Mouse (Mus musculus): ENCODE measurements around the gene Fgfr1op.
"Not testable (repeated sequence)": the region's sequence is repeated elsewhere in the genome, so short reads cannot be mapped to it uniquely, and the experiment has no call there.

Fgfr1op gene

GRCm38 (mm10) chr17:8164701-8165607, at the start of gene Fgfr1op:
Gene Fgfr1op, plus strand, starts transcription at chr17:8165501.
- in situ Hi-C loops (cut with MboI; ENCODE audit: unreplicated experiment in 2 of 2), result not testable (repeated sequence)

DNA sequence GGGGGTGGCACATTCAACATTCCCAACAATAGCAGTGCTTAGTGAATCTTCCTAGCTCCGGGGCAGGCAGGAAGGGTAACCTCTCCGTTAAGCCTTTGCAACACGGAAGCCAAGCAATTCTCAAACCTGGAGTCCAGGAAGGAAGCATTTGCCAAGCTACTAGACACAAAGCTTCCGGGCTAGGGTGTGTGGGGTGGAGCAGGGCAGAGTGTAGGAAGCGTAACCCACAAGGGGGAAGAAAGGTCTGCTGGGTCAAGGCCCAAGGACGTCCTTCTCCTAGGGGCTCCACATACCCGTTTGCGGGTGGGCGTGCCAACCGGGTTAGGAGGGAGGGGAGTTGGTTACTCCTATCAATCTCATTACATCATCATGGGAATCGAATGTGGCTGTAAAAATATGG, 48.9 kb upstream of the Fgfr1op start:
- in situ Hi-C loops (cut with MboI; ENCODE audit: unreplicated experiment in 2 of 2), result not testable (repeated sequence)

GRCm38 (mm10) chr17:8116928-8117327, 48.4 kb upstream of the Fgfr1op start:
- in situ Hi-C loops (cut with MboI; ENCODE audit: unreplicated experiment in 2 of 2), result not testable (repeated sequence)

GRCm38 (mm10) chr17:8122974-8123373, 42.3 kb upstream of the Fgfr1op start:
- in situ Hi-C loops (cut with MboI; ENCODE audit: unreplicated experiment in 2 of 2), result not testable (repeated sequence)

- in situ Hi-C loops (cut with MboI; ENCODE audit: unreplicated experiment in 2 of 2), result not testable (repeated sequence)
These were observed 40.7 kb upstream of the Fgfr1op start for GRCm38 (mm10) chr17:8124586-8124985.

GRCm38 (mm10) chr17:8128326-8128993, 36.8 kb upstream of the Fgfr1op start:
- in situ Hi-C loops (cut with MboI; ENCODE audit: unreplicated experiment in 2 of 2), result not testable (repeated sequence)

DNA sequence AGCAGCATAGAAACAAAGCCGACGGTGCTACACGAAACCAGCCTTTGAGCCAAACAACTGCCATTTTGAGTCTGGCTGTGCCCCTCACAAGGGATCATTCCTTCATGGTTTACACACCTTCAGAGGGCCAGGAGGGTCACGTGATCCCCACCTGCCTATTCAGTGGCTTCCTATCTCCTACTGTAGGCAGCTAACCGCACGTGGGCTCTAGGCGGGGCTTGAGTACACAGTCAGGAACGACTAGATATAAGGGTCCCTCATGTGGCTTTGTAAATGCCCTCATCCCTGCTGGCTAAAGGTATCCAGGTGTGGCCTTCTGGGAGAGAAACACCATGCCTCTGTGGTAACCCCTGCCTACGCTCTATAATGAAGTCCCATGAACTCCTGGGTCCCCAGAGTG, 35.7 kb upstream of the Fgfr1op start:
- in situ Hi-C loops (cut with MboI; ENCODE audit: unreplicated experiment in 2 of 2), result not testable (repeated sequence)

DNA sequence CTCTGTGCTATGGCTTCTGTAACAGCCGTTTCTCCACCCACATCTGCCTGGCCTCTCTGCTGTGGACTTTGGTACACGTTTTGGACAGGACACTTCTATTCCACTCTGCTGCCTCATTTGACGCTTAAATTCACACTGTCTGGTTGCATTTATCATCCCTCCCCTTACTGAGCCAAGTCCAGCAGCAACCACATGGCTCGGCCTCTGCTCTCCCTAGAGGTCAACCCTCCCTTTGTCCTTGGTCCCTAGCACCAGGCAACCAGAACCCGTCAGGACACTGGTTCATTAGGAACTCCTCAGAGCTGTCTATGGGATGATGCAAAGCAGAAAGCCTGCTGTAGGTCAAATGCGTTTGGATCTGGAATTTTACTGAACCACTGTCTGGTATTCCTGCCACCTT, 34.5 kb upstream of the Fgfr1op start:
- in situ Hi-C loops (cut with MboI; ENCODE audit: unreplicated experiment in 2 of 2), result not testable (repeated sequence)

- in situ Hi-C loops (cut with MboI; ENCODE audit: unreplicated experiment in 2 of 2), result not testable (repeated sequence)
These were observed 27.2 kb upstream of the Fgfr1op start for GRCm38 (mm10) chr17:8138116-8138515.

- in situ Hi-C loops (cut with MboI; ENCODE audit: unreplicated experiment in 2 of 2), result not testable (repeated sequence)
These were observed 25.1 kb upstream of the Fgfr1op start for GRCm38 (mm10) chr17:8140210-8140609.

- in situ Hi-C loops (cut with MboI; ENCODE audit: unreplicated experiment in 2 of 2), result not testable (repeated sequence)
These were observed 21.3 kb upstream of the Fgfr1op start for GRCm38 (mm10) chr17:8143802-8144673.

DNA sequence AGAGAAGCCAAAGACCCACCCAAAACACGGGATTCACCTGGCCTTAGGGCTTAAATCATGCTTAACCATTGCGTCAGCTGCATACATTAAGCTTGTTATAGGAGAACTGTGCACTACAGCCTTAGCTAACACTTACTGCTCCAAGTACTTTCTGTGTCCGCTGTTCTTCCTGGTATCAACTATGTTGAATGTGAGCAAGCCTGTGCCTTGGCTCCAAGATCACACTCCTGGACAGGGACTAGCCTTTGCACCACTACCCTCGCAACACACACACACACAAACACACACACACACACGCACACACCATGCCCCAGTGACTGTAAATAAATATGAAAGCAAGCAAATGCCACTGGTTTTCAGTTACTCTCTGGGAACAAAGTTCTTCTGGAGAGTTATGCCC, 18.4 kb upstream of the Fgfr1op start:
- in situ Hi-C loops (cut with MboI; ENCODE audit: unreplicated experiment in 2 of 2), result not testable (repeated sequence)

DNA sequence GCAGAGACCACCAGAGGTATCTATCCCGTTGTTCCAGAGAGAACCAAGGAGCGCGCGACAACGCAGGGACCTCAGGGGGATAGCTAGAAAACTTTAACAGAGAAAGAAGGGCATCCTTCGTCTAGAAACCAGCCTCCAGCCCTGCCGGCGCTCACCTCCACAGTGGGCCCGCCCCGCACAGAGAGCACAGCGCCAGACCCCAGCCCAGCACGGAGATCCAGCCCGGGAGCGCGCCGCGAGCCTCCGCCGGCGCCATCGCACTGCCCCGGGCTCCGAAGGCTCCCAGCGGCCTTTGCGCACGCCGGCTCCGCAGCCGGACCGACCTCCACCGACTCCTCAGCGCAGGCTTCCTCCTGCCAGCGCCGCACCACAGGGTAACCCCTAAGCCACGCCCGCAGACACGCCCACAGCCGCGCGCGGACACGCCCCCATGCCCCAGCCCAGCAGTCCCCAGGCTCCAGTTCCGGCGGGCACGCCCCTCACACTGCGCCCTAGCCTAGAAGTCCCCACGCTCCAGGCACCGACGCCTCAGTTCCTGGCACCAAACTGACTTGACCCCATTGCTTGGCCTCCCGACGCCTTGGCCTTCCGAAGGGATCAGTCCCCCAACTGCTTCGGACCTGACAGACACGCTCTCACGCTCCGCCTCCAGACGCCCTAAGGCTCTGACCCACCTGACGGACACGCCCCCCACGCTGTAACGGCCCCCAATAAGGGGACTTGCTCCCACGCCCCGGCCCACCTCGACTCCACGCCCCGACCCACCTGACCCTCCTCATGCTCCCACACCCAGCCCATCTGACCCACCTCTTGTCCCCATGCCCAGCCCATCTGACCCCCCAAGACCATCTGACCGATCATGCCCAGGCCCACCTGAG, 17.6 kb upstream of the Fgfr1op start, which contains the start of the genes Gm49673 and Rnaset2a:
Gene Gm49673 (minus strand): TSS at position 350 of the 878 bp plus-strand sequence.
Gene Rnaset2a (minus strand): TSS at position 659 of the 878 bp plus-strand sequence.
- in situ Hi-C loops (cut with MboI; ENCODE audit: unreplicated experiment in 2 of 2), result not testable (repeated sequence)

DNA sequence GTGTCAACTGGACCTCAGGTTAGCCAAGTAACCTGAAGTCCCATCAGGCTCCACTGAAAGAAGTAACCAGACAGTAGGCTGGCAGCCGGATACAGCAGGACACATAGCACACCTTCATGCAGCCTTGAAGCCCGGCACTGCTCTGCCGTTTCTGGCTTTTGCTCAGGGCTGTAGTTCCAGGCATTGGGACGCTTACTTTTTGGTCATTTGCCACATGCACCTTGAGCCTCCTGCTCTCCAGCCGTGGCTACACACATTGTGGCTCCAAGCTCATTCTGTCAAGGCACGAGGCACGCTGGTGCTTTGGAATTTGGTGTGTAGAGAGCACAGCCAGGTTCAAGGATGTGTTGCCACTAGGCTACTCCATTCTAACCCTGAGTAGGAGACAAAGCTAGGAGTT, 10.3 kb upstream of the Fgfr1op start:
- in situ Hi-C loops (cut with MboI; ENCODE audit: unreplicated experiment in 2 of 2), result not testable (repeated sequence)

DNA sequence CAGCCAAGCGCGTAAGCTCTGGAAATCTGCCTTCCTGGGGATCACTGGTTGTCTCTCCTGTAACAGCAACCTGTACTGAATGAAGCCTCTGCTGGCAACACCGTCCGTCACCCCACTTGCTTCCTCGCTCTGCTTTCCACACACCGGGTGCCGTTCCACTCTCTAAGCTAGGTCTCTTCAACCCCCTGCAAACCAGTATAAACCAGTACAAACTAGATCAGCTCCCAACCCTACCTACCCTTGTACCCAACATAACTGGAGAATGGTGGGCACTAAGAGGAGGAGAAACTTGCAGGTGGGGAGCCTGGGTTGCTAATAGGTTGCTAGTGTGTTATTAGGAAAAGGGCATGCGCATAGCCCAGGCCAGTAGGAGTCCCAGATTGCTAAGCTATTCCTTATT, 9.3 kb upstream of the Fgfr1op start:
- in situ Hi-C loops (cut with MboI; ENCODE audit: unreplicated experiment in 2 of 2), result not testable (repeated sequence)

DNA sequence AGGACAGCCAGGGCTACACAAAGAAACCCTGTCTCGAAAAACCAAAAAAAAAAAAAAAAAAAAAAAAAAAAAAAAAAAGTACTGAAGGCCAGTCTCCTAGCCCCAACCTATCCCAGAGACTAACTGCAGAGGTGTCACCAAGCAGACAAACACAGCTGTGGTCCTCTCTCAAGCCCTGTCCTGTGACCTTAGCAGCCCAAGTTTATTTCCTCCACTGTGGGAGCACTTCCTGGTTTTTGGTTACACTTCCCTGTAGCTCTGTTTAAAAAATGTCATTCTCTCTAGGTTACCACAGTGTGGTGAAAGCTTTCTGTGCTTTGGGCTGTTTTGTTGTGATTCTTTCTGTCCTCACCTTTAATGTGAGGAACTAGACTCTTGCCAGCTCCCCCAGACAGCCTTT, 6.7 kb upstream of the Fgfr1op start:
- in situ Hi-C loops (cut with MboI; ENCODE audit: unreplicated experiment in 2 of 2), result not testable (repeated sequence)

DNA sequence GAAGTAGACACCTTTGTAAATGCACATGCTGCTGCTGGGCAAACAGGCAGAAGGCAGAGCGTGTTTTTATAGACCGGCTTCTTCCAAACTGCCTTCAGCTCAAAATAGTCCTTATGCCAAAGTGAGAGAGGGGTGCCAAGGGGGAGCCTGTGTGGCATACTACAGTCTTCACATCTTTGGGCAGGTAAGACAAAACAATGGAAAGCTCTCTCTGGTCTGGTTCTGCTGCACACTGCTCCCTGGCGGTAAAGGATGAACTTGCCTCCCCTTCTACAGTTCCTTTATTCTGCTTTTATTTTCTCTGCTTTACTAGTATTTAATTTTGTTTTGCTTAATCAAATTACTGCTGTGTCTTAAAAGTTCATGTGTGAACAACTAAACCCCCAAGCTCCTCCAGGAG, 4.3 kb upstream of the Fgfr1op start:
- in situ Hi-C loops (cut with MboI; ENCODE audit: unreplicated experiment in 2 of 2), result not testable (repeated sequence)

DNA sequence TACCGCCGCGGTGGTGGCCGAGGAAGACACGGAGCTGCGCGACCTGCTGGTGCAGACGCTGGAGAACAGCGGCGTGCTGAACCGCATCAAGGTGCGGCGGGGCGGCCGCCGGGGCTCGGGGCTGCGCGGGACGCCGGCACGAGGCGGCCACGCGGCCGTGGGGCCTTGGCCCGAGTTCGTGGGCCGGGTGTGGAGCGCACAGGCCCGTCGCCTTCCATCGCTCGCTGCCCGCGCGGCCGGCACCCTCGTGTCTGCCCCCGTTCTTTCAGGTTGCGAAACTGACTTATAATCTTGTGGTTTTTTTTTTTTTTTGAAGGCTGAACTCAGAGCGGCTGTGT, 276 bp downstream of the Fgfr1op start:
- in situ Hi-C loops (cut with MboI; ENCODE audit: unreplicated experiment in 2 of 2), result not testable (repeated sequence)

- in situ Hi-C loops (cut with MboI; ENCODE audit: unreplicated experiment in 2 of 2), result not testable (repeated sequence)
These were observed 676 bp downstream of the Fgfr1op start for GRCm38 (mm10) chr17:8165977-8166376.

- in situ Hi-C loops (cut with MboI; ENCODE audit: unreplicated experiment in 2 of 2), result not testable (repeated sequence)
These were observed 1.2 kb downstream of the Fgfr1op start for GRCm38 (mm10) chr17:8166454-8166853.

Data from v-Abl transformed pro-B cells (cell line).